Mouse (Mus musculus) embryo, embryonic 11.5 days (tissue): Measurements from ENCODE around the gene Il17d.

Source experiments
- DNase-seq: peaks from one replicate; pipeline ENCODE4 v3.0.0-alpha.2; 2012; ENCODE audit warnings: low read depth, low spot score

Il17d gene

GRCm38 (mm10) chr14:57534961-57535360 lies 10.4 kb downstream of the Il17d start:
- no peak for DNase-seq

- no peak for DNase-seq
Measured at GRCm38 (mm10) chr14:57535646-57536045, 11.1 kb downstream of the Il17d start.

- DNase-seq, result no peak
Measured at GRCm38 (mm10) chr14:57536820-57537219, 12.2 kb downstream of the Il17d start.

- no peak for DNase-seq
Measured at GRCm38 (mm10) chr14:57537261-57538015, 12.9 kb downstream of the Il17d start.

GRCm38 (mm10) chr14:57540683-57541082 lies 16.1 kb downstream of the Il17d start:
- no peak for DNase-seq

- no peak for DNase-seq
Measured at GRCm38 (mm10) chr14:57542231-57542630, 17.7 kb downstream of the Il17d start.

GRCm38 (mm10) chr14:57543420-57544039 lies 19.0 kb downstream of the Il17d start:
- no peak for DNase-seq

GRCm38 (mm10) chr14:57545526-57545925 lies 20.9 kb downstream of the Il17d start:
- DNase-seq, result no peak

- no peak for DNase-seq
Measured at GRCm38 (mm10) chr14:57546131-57546530, 21.6 kb downstream of the Il17d start.

GRCm38 (mm10) chr14:57546557-57547021 lies 22.0 kb downstream of the Il17d start:
- DNase-seq, result no peak

- no peak for DNase-seq
Measured at GRCm38 (mm10) chr14:57547062-57547461, 22.5 kb downstream of the Il17d start.

GRCm38 (mm10) chr14:57552945-57553344 lies 28.4 kb downstream of the Il17d start:
- DNase-seq, result no peak

GRCm38 (mm10) chr14:57554434-57554833 lies 29.9 kb downstream of the Il17d start:
- DNase-seq, result no peak

GRCm38 (mm10) chr14:57555471-57556070 lies 31.0 kb downstream of the Il17d start:
- no peak for DNase-seq

- DNase-seq, result no peak
Measured at GRCm38 (mm10) chr14:57556922-57557321, 32.3 kb downstream of the Il17d start.

GRCm38 (mm10) chr14:57565626-57566025 lies 41.0 kb downstream of the Il17d start:
- no peak for DNase-seq

GRCm38 (mm10) chr14:57571155-57572133 lies 46.9 kb downstream of the Il17d start, which contains the start of gene Eef1akmt1:
Gene Eef1akmt1, minus strand, starts transcription at chr14:57571612.
- peak; percentile 89 for DNase-seq

GRCm38 (mm10) chr14:57574792-57575587 lies 50.4 kb downstream of the Il17d start:
- DNase-seq, result no peak

- DNase-seq, result no peak
Measured at GRCm38 (mm10) chr14:57576364-57577060, 51.9 kb downstream of the Il17d start.

GRCm38 (mm10) chr14:57591830-57592229 lies 67.3 kb downstream of the Il17d start:
- no peak for DNase-seq
